Mouse (Mus musculus) 416B (cell line): Measurements from ENCODE around the gene Sema4a.

Experiments
- DNase-seq: peaks from one replicate; pipeline ENCODE4 v3.0.0; 2011; ENCODE audit warnings: low read depth

Gene Sema4a

GRCm38 (mm10) chr3:88455588-88456264 lies 5.3 kb downstream of the Sema4a start:
- no peak for DNase-seq

- peak; percentile 37 for DNase-seq
Observed at GRCm38 (mm10) chr3:88454762-88455587, 6.0 kb downstream of the Sema4a start.

DNA sequence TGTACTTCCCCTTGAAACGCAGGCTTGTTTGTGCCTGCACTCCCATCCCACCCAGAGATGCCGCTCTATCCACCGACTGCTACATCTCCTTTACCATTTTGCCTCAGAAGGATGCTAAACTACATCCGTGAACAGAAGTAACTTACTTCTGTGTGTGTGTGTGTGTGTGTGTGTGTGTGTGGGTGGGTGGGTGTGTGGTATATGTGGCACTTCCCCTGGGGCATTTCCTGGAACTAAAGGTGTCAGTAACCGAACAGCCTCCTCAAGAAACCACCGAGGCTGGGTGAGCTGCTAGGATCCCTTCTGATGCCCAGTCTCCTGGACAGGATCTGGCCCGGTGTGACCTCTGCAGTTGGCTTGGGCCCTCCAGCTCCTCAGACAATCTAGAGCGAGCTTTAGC lies 7.0 kb downstream of the Sema4a start:
- no peak for DNase-seq

DNA sequence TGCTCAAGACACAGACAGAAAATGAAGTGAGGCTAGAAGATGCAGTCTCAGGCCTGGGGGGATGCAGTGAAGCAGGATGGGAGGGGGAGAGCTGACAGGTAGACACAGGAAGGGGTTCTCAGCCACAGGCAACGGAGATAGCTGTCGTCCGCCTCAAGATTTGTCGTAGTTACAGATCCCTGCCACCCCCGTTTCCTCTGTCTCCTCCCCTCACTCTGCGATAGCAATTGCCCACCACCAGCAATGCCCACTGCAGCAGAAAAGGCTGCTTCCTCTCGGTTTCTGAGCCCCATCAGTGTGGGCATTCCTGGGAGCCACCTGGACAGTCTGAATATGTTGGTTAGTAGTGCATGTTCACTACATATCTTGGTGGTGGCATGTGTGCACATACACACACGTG lies 7.6 kb downstream of the Sema4a start:
- DNase-seq, result no peak

GRCm38 (mm10) chr3:88452716-88453115 lies 8.3 kb downstream of the Sema4a start:
- DNase-seq, result peak; percentile 43

- peak; percentile 39 for DNase-seq
Observed at GRCm38 (mm10) chr3:88452246-88452645, 8.7 kb downstream of the Sema4a start.

GRCm38 (mm10) chr3:88450379-88451131 lies 10.4 kb downstream of the Sema4a start:
- no peak for DNase-seq

DNA sequence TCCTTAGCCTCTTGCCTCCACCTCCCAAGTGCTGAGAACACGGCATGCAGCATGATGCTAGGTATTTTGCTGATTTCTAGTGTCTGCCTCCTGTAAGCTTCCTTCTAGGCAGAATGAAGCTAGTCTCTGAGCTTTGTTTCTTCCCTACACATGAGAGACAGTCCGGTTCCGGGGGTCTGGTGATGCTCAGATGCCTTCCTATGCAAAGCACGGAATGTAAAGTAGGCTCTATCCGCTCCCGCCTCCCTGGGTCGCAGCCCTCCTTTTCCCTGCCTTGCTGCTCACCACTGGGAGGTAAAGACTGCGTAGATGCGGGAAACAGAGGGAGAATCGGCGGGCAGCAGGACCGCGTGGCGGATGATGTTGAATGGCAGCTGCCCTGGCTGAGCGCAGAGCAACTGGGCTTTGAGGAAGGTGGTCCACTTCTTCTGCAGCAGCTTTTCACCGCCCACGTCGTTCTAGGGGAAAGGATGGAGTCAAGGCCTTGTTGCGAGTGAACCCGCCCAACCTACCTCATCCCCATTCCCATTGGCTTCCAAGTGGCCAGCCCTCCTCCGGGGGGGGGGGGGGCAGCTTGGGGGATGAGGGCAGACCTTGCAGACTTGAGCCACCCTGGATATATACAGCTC lies 11.5 kb downstream of the Sema4a start:
- DNase-seq, result no peak

- no peak for DNase-seq
Observed at GRCm38 (mm10) chr3:88448443-88448842, 12.5 kb downstream of the Sema4a start.

GRCm38 (mm10) chr3:88447676-88448183 lies 13.3 kb downstream of the Sema4a start:
- DNase-seq, result no peak

GRCm38 (mm10) chr3:88446471-88447123 lies 14.4 kb downstream of the Sema4a start:
- peak; percentile 70 for DNase-seq

DNA sequence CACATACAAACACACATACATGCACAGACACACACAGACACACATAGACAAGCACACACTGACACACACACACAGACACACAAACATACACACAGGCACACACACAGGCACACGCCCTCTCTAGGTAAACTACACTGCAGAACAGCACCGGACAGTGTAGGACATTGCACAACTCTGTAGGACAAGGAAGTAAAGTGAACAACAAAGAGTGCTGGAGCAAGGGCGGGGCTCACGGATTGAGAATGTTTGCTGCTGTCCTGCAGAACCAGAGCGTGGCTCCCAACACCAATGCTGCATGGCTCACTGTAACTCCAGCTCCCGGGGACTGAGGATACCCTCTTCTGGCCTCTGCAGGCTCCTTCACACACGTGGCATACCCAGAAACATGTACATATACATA lies 18.1 kb downstream of the Sema4a start:
- DNase-seq, result peak; percentile 74

GRCm38 (mm10) chr3:88442488-88442887 lies 18.5 kb downstream of the Sema4a start:
- no peak for DNase-seq

- peak; percentile 71 for DNase-seq
Observed at GRCm38 (mm10) chr3:88440500-88441381, 20.2 kb downstream of the Sema4a start.

GRCm38 (mm10) chr3:88439582-88439981 lies 21.4 kb downstream of the Sema4a start:
- DNase-seq, result no peak

- no peak for DNase-seq
Observed at GRCm38 (mm10) chr3:88437454-88437853, 23.5 kb downstream of the Sema4a start.

- no peak for DNase-seq
Observed at GRCm38 (mm10) chr3:88436395-88437201, 24.4 kb downstream of the Sema4a start.

DNA sequence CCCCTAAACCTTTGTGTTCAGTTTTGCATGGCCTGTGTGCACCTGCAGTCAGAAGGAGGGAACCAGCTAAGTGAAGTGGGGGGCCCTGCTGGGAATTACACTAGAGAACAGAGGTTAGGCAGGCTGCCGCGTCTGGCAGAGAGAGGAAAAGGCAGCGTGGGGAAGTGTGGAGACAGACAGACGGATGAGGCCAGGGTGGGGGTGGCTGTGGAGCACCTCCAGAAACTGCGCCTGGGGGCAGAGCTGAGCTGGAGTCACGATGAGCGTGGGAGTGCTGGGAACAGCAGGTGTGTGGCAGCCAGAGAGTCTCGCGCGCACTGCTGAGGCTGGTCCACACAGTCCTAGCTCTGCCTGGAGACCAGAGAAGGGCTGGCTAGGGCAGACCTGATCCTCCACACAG lies 25.5 kb downstream of the Sema4a start:
- DNase-seq, result no peak

DNA sequence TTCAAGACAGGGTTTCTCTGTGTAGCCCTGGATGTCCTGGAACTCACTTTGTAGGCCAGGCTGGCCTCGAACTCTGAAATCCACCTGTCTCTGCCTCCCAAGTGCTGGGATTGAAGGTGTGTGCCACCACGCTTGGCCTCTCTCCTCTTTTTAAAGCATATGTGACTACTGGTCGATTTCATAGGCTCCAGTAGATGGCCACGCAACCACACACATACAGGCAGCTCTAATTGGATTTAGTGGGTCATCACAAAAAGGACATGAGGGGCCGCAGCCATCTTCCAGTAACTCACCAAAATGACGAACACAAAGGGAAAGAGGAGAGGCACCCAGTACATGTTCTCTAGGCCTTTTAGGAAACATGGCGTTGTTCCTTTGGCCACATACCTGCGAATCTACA lies 32.3 kb downstream of the Sema4a start:
- peak; percentile 52 for DNase-seq
